Mouse (Mus musculus): ENCODE measurements at regions not wholly inside any gene's neighbourhood (a gene's known extent, or its start where the extent isn't known, plus 50 kb on each side); places are given as distances from the start of the nearest gene placed in this dataset.

DNA sequence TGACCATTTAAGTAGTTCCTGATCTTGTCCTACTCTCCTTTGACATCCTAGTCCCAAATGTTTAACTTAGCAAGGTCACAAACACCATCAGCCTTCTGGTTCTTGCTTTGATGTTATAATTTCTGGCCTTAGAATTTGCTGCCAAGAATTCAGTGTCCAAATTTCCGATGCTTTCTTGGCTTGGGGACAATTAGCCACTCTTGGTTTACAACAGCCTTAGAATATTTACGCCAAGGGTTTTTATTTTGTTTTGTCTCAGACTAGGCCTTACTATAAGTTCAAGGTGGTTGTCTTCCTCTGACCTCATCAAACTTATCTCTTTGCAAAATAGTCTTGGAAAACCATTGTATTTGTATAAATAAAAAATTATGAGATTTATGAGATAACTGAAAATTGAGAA, 322.4 kb downstream of the Tfec start:
- DNase-seq (ENCODE audit: low read depth, low spot score), result no peak

DNA sequence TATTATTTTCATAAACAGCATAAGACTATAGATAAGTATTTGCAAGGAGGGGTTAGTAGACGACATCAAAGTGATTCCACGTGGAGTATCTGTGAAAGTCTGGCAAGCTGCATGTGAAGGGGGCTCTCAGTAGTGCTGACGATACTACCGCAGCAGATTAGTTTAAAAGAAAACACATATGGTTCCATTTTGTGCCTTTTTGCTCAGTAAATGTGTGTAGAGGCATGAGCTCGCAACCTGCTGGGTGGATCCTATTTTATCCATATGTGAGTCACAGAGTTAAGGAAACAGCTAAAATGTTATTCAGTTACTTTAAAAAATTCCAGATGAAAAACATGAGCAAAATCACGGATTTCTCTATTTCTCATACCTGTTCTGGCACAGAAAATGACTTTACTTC, 325.4 kb downstream of the Tfec start:
- DNase-seq (ENCODE audit: low read depth, low spot score), result no peak

DNA sequence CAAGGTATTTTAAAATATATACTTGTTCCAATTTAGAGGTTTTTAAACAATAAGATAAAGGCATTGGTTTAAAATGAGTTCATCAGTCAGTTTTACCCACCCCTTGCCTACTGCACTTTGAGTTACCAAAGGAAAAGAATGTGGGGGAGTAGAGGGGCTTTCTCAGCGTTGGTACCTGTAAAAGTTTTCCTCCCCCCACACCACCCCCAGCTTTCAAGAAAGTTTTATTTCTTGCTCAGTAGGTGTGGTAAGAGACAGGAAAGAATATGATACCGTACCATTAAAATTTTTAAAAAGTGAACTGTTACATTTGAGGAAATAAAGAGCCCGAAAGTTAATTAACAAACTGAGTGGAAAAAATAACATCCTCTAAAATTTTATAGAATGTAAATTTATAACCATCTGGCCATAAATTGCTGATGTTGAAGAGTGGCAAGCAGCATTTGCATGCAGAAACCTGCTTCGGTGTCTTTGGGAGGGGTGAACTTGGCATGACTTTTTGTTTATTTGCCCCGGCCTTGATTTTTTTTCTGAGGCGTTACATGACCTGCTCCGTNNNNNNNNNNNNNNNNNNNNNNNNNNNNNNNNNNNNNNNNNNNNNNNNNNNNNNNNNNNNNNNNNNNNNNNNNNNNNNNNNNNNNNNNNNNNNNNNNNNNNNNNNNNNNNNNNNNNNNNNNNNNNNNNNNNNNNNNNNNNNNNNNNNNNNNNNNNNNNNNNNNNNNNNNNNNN, 346.1 kb downstream of the Tfec start:
- DNase-seq (ENCODE audit: low read depth, low spot score), result no peak

DNA sequence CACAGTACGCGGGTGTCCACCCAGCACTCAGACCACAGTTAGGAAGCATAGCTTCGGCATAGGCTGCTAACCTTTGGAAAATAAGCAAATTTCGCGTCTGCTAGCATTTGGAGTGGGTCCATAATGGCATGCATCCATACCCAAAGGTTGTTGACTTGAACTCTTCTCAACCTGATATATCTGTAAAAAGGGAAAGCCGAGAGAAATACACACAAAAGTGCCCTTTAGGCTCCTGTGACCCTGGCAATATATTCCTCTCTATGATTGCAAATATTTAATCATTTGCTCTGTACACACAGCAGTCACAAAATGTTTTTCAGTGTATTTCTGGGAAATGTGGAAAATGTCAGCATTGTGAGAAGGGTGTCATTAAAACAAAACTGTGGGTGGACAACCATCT, 347.1 kb downstream of the Tfec start:
- DNase-seq (ENCODE audit: low read depth, low spot score), result no peak

DNA sequence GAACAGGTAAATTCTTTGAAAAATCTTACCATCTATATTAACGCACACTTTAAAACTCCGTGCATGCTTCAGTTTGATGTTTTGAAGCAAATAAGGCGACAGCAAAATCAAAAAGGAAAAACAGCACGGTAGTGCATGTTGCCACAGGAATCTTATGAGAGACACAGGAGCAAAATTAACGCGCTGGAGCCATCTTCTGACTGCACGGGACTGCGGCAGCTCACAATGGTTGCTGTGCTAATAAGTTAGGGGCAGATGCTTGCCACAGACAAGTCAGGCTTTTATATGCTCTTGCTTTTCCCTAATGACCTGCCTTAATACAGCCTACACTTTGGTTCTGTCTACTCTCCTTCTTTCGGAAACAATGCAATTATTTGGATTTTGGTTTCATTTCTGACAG, 347.8 kb downstream of the Tfec start:
- peak; percentile 12 for DNase-seq (ENCODE audit: low read depth, low spot score)

DNA sequence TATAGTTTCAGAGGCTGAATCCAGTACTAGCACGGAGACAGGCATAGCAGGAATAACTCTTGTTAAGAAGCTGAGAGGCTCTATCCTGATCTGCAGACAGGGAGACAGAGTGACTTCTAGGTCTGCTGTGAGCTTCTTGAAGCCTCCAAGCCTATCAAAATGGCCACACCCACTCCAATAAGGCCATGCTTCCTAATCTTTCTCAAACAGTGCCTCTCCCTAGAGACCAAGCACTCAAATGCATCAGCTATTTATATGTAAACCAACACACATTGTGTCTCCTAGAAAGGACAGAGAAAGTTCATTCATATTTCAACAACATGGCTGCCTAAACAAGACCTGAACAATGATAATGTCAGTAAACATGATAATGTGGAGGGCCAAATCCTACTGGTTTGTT, 384.2 kb downstream of the Tfec start:
- DNase-seq (ENCODE audit: low read depth, low spot score), result peak; percentile 84

DNA sequence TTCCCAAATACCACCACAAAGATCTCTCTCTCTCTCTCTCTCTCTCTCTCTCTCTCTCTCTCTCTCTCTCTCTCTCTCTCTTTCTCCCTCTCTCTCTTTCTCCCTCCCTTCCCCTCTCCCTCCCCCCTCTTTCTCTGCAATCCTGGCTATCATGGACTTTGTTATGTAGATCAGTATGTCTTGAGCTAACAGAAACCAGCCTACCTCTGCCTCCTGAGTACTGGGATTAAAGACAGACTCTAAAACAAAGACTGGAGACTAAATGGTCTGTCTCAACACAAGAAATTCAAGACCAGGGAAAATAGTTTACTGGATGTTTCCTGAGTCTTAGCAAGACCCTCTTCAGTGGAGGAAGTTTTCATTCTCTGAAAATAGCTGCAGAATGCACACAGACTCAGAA, 384.7 kb downstream of the Tfec start:
- peak; percentile 73 for DNase-seq (ENCODE audit: low read depth, low spot score)

DNA sequence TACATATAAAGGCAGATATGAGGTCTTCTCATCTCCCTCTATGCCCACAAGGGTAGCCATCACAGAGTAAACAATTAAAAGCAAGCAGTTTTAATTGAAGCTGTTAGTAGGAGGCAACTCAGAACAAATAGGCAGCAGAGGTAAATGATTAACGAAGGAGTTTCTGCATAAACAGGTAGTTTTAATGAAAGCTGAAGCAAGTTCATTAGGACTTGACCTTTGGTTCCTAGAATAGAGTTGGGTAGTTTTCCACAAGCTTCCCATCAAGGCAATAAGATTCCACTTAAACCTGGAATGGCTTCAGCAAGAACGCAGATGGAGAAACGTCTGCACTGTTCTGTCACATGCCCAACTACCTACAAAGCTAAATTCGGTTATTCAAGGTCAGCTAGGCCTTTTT, 394.4 kb downstream of the Tfec start:
- no peak for DNase-seq (ENCODE audit: low read depth, low spot score)

DNA sequence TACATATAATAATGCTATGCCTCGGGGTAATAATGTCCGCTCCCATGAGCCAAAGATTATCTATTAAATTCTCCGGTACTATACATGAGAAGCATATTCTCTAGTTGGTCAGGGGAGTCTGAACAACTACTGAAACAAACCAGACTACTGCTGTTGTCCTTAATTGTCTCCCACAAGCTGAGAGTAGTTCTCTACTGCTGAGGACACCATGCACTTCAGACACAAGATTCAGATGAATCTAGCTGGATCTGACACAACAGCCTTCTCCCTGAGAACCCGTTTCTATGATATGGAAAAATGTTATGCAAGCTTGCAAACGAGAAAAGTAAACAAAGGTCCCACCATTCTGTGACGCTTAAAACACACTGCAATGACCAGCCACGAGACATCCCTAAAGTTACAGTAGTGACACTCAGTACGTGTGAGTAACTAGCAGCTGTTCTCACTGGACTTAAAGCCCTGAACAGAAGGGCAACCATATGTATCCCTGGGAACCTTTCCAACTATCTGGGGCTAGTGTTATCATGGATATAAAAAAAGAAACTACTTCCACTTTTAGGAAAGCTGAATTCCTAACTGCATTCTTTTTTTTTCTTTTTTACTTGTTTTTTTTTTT, 411.1 kb downstream of the Tfec start:
- no peak for DNase-seq (ENCODE audit: low read depth, low spot score)

DNA sequence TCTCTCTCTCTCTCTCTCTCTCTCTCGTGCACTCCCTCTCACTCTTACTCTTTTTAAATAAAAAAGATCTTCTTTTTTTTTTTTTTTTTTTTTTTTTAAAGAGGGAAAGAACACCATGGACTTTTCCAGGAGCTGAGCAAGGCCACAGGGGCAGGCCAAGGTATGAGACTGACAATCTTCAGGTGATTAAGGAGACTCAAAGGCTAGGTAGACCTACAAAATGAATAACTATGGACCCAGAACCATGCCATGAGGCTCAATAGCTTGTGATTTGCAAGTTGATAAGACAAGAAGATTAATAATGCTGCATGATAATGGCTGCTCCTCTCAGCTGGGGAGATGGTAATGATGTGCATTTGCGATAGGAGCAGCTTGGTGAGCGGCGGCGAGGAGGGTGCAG, 414.9 kb downstream of the Tfec start:
- DNase-seq (ENCODE audit: low read depth, low spot score), result no peak

DNA sequence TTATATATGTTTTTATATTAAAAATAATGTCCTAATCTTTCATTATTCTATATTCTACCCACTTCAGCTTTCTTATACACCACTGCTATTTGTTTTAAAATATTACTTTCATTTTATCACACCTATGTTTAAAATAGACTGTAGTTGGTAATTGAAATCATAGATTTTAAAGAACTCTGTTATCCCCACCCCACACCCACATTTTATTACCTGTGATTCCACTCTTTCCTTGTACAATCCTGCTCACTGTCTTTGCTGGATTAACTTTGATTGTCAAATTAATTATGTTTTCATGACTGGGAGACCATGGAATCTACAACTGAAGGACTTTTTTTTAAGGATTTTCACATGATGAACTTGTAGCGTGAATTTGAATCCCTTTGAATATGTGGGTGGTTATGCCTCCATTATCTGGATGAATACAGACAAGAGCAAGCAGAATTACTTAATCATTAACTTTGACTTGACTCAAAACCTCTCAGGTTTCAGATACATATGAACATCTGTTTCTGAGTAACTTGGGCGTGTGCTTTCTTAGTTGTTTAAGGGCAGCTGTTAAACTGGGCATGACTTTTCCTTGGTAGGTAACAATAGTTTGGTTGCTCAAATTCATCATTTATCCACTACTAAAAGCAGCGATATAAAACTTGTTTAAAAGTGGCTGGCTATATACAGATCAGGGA, 429.4 kb downstream of the Tfec start:
- DNase-seq (ENCODE audit: low read depth, low spot score), result no peak

DNA sequence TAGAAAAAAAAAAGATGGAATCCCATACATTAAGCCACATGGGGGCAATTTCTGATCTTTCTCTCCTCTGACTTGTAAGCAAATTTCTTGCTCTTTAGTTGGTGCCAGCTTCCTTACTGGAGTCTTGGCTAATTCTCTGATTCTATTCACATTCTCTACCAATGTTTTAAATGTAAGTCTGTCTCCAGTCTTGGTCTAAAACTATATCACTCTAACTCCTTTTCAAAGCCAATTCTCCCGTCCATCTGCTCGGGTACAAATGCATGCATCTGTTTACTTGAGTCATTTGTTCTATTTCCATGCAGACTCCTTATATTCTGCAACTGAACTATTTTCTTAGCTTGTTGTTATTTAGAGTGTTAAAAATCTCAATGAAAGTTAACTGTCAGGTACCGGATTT, 440.0 kb downstream of the Tfec start:
- DNase-seq (ENCODE audit: low read depth, low spot score), result no peak

All from R1 (cell line).